Mouse (Mus musculus): ENCODE data around the gene Car10.

DNA sequence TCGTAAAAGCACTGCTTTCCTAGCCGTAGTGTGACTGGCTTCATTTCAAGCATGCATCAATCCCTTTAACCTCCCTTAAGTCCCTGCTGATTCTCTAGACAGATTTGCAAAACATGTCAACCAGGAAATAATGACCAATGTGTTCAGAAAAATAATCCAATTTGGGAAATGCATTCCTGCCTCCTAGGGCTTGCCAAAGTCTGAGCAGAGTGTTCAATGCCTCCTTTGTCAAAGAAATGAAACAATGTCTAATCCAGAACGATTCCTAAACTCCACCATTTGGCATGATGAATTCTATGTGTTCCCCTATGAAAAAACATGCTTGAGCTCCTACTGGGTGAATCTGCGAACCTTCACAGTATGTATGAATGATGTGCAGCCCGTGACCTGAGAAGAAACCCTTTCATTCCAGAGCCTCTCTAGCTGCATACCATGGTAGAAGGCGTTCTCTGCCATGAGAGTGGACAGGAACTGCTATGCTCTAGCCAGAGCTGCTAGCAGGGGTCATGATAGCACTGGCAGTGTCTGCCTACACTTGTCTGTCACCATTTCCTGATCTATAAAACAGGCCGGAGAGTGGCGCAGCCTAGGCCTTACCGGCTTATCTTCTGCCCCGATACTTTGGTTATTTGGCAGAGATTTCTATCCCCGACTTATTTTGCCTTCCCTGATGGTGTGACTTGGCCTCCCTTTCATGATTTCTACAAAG is 411.9 kb downstream of the Car10 start:
- TF ChIP-seq CTCF (IDR thresholded peaks at IDR 0.05; ENCODE audit: low read depth, low read length) (no peak), POLR2A (IDR thresholded peaks at IDR 0.05; ENCODE audit: borderline replicate concordance, low read depth, low read length) (no peak)

All from bone marrow macrophage, adult 2 months (primary cell).